ENCODE assay signal across 9 mouse cellular contexts in the genomic region with DNA sequence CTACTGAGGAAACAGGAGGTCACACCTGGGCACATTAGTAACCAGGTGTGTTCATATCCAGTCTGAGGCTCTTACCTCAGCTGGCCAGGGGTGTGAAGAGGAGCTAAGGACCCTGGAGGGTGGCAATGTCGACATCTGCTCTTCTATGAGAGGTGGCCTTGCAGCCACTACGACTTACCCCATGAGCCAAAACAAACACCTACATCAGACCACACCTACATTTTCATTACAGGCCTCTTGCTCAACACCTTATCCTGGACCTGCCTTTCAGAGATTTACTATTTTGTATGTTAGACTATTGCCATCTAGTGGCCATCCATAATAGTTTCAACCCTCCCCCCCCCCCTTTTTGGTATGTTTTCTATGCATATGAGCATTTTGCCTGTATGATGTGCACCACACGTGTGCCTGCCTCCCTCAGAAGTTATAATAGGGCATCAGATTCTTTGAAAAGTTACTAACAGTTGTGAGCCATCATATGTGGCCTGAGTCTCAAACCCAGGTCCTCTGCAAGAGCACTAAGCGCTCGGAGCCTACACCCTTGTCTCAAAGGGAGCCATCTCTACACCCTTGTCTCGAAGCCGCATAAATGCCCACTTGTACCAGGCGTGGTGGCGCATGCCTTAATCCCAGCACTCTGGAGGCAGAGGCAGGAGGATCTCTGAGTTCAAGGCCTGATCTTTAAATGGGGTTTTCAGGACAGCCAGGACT.
DNase-seq lines count a peak whose midpoint lies in the region; ATAC-seq lines count a peak whose summit lies in the region.
"Had no signal": no experiment of that assay in that cellular context is flagged by ENCODE, and none has a peak within 500 bp of the region (broad histone marks: within the 10 kb centered on the region; RNA-seq: fewer than 3 reads in every experiment).

No protein-coding gene starts in this region.

- H3K27me3 ChIP-seq in embryonic facial prominence, embryonic 12.5 days: peaks cover 7% of the 10 kb centered on the region; the same call in 1 of the 2 replicates
- H3K27me3 ChIP-seq in neural tube, embryonic 12.5 days (replicated peaks): no peaks in the 10 kb centered on the region; the same call in 1 of the 2 replicates

- no peak overlapping the region for H3K4me3 ChIP-seq in embryonic facial prominence, embryonic 12.5 days
- H3K4me3 ChIP-seq in neural tube, embryonic 12.5 days: no peak overlapping the region
- H3K4me3 ChIP-seq: heart, embryonic 13.5 days had no signal

- H3K4me2 ChIP-seq in embryonic facial prominence, embryonic 12.5 days (replicated peaks): no peak overlapping the region
- no peak overlapping the region for H3K4me2 ChIP-seq in neural tube, embryonic 12.5 days (replicated peaks)
- H3K4me2 ChIP-seq: heart, embryonic 13.5 days had no signal

- DNase-seq in cerebellum, adult 9-11 months: peak; percentile 4
- no peak for DNase-seq in cerebellum, adult 8-10 months
- peak; percentile 19 for DNase-seq in 3T3-L1 (ENCODE audit: low read depth, low spot score)
- DNase-seq in kidney, postnatal 14 days: peak; percentile 2
- DNase-seq in thymus, postnatal 25 days: no peak
- no peak for DNase-seq in natural killer cell, adult 2 months (ENCODE audit: low spot score in 2 of 2)

- H3K27ac ChIP-seq in embryonic facial prominence, embryonic 12.5 days: no peak overlapping the region
- H3K27ac ChIP-seq in neural tube, embryonic 12.5 days: no peak overlapping the region
- H3K27ac ChIP-seq: heart, embryonic 13.5 days had no signal

- 64% methylated on average over 9 of the region's 9 CpGs for WGBS in embryonic facial prominence, embryonic 12.5 days
- WGBS in neural tube, embryonic 12.5 days: 66% methylated on average over 9 of the region's 9 CpGs

- no peak overlapping the region for H3K9ac ChIP-seq in embryonic facial prominence, embryonic 12.5 days
- H3K9ac ChIP-seq in neural tube, embryonic 12.5 days: no peak overlapping the region
- H3K9ac ChIP-seq: heart, embryonic 13.5 days had no signal

- 0 out of 2 replicates have a peak, but pooled peaks cover 3% of the 10 kb centered on the region for H3K4me1 ChIP-seq in embryonic facial prominence, embryonic 12.5 days
- peaks cover 6% of the 10 kb centered on the region for H3K4me1 ChIP-seq in neural tube, embryonic 12.5 days

- ATAC-seq in embryonic facial prominence, embryonic 12.5 days (ENCODE audit: insufficient number of reproducible peaks, insufficient read depth, low FRiP score, low TSS enrichment): 0 out of 2 replicates have a peak, but pooled peaks have one; percentile 10
- peak; percentile 55 for ATAC-seq in neural tube, embryonic 12.5 days (ENCODE audit: low FRiP score, low read depth)

- H3K9me3 ChIP-seq in embryonic facial prominence, embryonic 12.5 days: no peaks in the 10 kb centered on the region
- H3K9me3 ChIP-seq in neural tube, embryonic 12.5 days: no peaks in the 10 kb centered on the region
- H3K9me3 ChIP-seq: heart, embryonic 13.5 days had no signal

- no peaks in the 10 kb centered on the region for H3K36me3 ChIP-seq in embryonic facial prominence, embryonic 12.5 days
- no peaks in the 10 kb centered on the region for H3K36me3 ChIP-seq in neural tube, embryonic 12.5 days
- H3K36me3 ChIP-seq: heart, embryonic 13.5 days had no signal

Comparison
In these comparisons a context has a peak if more than half of its experiments do, and no peak if none do; other contexts are left out.
1. DNase-seq: peak in cerebellum, adult 9-11 months (single experiment), 3T3-L1 (single experiment) and kidney, postnatal 14 days (single experiment); none in cerebellum, adult 8-10 months (single experiment), thymus, postnatal 25 days (single experiment) and natural killer cell, adult 2 months (0 of 2).